Mouse (Mus musculus): ENCODE measurements around the gene Plekhh2.

GRCm38 (mm10) chr17:84620610-84621009, 108.9 kb downstream of the Plekhh2 start:
- no peak for TF ChIP-seq POLR2A (IDR thresholded peaks at IDR 0.05; ENCODE audit: insufficient read depth, low read depth, low read length)
- TF ChIP-seq CTCF (IDR thresholded peaks at IDR 0.05) = no peak
- no peak for TF ChIP-seq EP300 (IDR thresholded peaks at IDR 0.05; ENCODE audit: insufficient read depth, low read depth, low read length)

Data from heart, adult 2 months (tissue).